Mouse (Mus musculus): Measurements from ENCODE around the gene Fhl3.

GRCm38 (mm10) chr4:124692416-124692861 is 8.1 kb upstream of the Fhl3 start:
- TF ChIP-seq CTCF (IDR thresholded peaks at IDR 0.05; ENCODE audit: borderline replicate concordance, insufficient read depth, low read length) (no peak), POLR2A (IDR thresholded peaks at IDR 0.05; ENCODE audit: low read depth, low read length) (no peak)

All from embryonic fibroblast, embryonic 13.5 days (primary cell).